In genomic region chr2:92717706-92718105, GRCm38 (mm10) we compare ENCODE assay signal across 22 mouse cellular contexts.
A peak's percentile ranks its signal among the peaks of the same experiment; 100 is the strongest.
DNase-seq lines count a peak whose midpoint lies in the region; ATAC-seq lines count a peak whose summit lies in the region.
"Had no signal": no experiment of that assay in that cellular context is flagged by ENCODE, and none has a peak within 500 bp of the region (broad histone marks: within the 10 kb centered on the region; RNA-seq: fewer than 3 reads in every experiment).

No protein-coding gene starts in this region.

- ATAC-seq in midbrain, embryonic 11.5 days (ENCODE audit: low FRiP score) = no peak
- ATAC-seq: activated CD4-positive, CD25-positive, alpha-beta regulatory T cell, adult 4 months; CD4-positive, CD25-positive, alpha-beta regulatory T cell, adult 4 months; Patski had no signal

- DNase-seq in midbrain, embryonic 11.5 days (ENCODE audit: low spot score, missing footprints) = peak; percentile 73
- no peak for DNase-seq in midbrain, embryonic 10.5 days (ENCODE audit: low spot score)
- DNase-seq in 3T3-L1 (ENCODE audit: low read depth, low spot score) = peak; percentile 76
- peak; percentile 53 for DNase-seq in NIH3T3 (ENCODE audit: low read depth)
- no peak for DNase-seq in right cerebral cortex, postnatal 10 days (ENCODE audit: low spot score in 2 of 2)
- DNase-seq in thymus, postnatal 10 days (ENCODE audit: low spot score in 2 of 2) = no peak
- DNase-seq: adrenal gland, adult 2 months; adrenal gland, adult 8-10 months; adrenal gland, postnatal 10 days; adrenal gland, postnatal 14 days; adrenal gland, postnatal 25 days; adrenal gland, postnatal 36 days; B cell, adult 2 months; cerebellum, adult 11 months; cerebellum, adult 11-12 months; cerebellum, adult 18-20 months; cerebellum, adult 2 months; cerebellum, adult 8-10 months had no signal

- no peak overlapping the region for H3K9ac ChIP-seq in midbrain, embryonic 11.5 days (ENCODE audit: low read length)

- WGBS in midbrain, embryonic 11.5 days = 82% methylated on average over 3 of the region's 3 CpGs
- WGBS in midbrain, embryonic 10.5 days = 74% methylated on average over 3 of the region's 3 CpGs

- H3K36me3 ChIP-seq in midbrain, embryonic 11.5 days (ENCODE audit: control insufficient read depth, insufficient read depth, low read length) = no peaks in the 10 kb centered on the region
- H3K36me3 ChIP-seq in midbrain, embryonic 10.5 days = no peaks in the 10 kb centered on the region
- H3K36me3 ChIP-seq: G1E had no signal

- no peak overlapping the region for H3K27ac ChIP-seq in midbrain, embryonic 11.5 days (ENCODE audit: low read depth, low read length)
- H3K27ac ChIP-seq in midbrain, embryonic 10.5 days (replicated peaks) = no peak overlapping the region

- no peaks in the 10 kb centered on the region for H3K27me3 ChIP-seq in midbrain, embryonic 11.5 days (ENCODE audit: control insufficient read depth, insufficient read depth, low read length)
- peaks cover 8% of the 10 kb centered on the region; the same call in 1 of the 2 replicates for H3K27me3 ChIP-seq in midbrain, embryonic 10.5 days (ENCODE audit: low read depth, poor library complexity, severe bottlenecking)

- H3K4me2 ChIP-seq in midbrain, embryonic 11.5 days = no peak overlapping the region

- H3K4me3 ChIP-seq in midbrain, embryonic 11.5 days (ENCODE audit: low read depth, low read length) = no peak overlapping the region
- H3K4me3 ChIP-seq in midbrain, embryonic 10.5 days = no peak overlapping the region

- no peaks in the 10 kb centered on the region for H3K9me3 ChIP-seq in midbrain, embryonic 11.5 days (ENCODE audit: control insufficient read depth, low read length)
- H3K9me3 ChIP-seq in midbrain, embryonic 10.5 days (replicated peaks) = no peaks in the 10 kb centered on the region
- H3K9me3 ChIP-seq: G1E had no signal

- H3K4me1 ChIP-seq in midbrain, embryonic 11.5 days (ENCODE audit: control insufficient read depth, insufficient read depth, low read length) = peaks cover 4% of the 10 kb centered on the region
- peaks cover 8% of the 10 kb centered on the region for H3K4me1 ChIP-seq in midbrain, embryonic 10.5 days

Comparison
In these comparisons a context has a peak if more than half of its experiments do, and no peak if none do; other contexts are left out.
1. DNase-seq: peak in midbrain, embryonic 11.5 days (single experiment), 3T3-L1 (single experiment) and NIH3T3 (single experiment); none in midbrain, embryonic 10.5 days (single experiment), right cerebral cortex, postnatal 10 days (0 of 2) and thymus, postnatal 10 days (0 of 2).